Mouse (Mus musculus) myocyte (in vitro differentiated cells): ENCODE measurements around the gene Psg16. TPM values are rescaled to one million over a fixed set of nuclear protein-coding genes. Genes with fewer than 3 reads are reported as not detected.
A peak's percentile ranks its signal among the peaks of the same experiment; 100 is the strongest.

Source experiments
- H3K27me3 ChIP-seq: one replicate; pipeline ENCODE4 v1.6.1; 2011; ENCODE audit not compliant: control insufficient read depth, insufficient read depth, insufficient read length
- H3K36me3 ChIP-seq: one replicate; pipeline ENCODE4 v1.6.1; 2011; ENCODE audit not compliant: control insufficient read depth, insufficient read depth
- H3K4me2 ChIP-seq: one replicate; pipeline ENCODE4 v1.6.1; 2011; ENCODE audit warnings: low read depth, control low read depth
- H3K4me3 ChIP-seq: one replicate; pipeline ENCODE4 v1.5.1; 2011; ENCODE audit warnings: mild to moderate bottlenecking, control low read depth, moderate library complexity
- H3K79me2 ChIP-seq: one replicate; pipeline ENCODE4 v1.6.1; 2011; ENCODE audit not compliant: control insufficient read depth, insufficient read depth
- H3ac ChIP-seq: one replicate; pipeline ENCODE4 v1.6.1; 2011; ENCODE audit not compliant: control insufficient read depth, insufficient read length
- CEBPB ChIP-seq: IDR thresholded peaks from 2 replicates; pipeline ENCODE4 v1.6.1; 2011; ENCODE audit warnings: mild to moderate bottlenecking, moderate library complexity; ENCODE audit not compliant: poor library complexity, insufficient read depth, severe bottlenecking
- E2F4 ChIP-seq: IDR thresholded peaks from one replicate; pipeline ENCODE4 v1.6.1; 2011; ENCODE audit warnings: mild to moderate bottlenecking, control low read depth, moderate library complexity; ENCODE audit not compliant: insufficient read depth
- MAX ChIP-seq: IDR thresholded peaks from one replicate; pipeline ENCODE4 v1.6.1; 2011; ENCODE audit warnings: low read depth, mild to moderate bottlenecking, control low read depth
- MYOD1 ChIP-seq, 3 experiments: IDR thresholded peaks; one replicate each; pipeline ENCODE4 v1.6.1; 2011; ENCODE audit warnings: control low read depth in 2 of 3, low read depth in 2 of 3, mild to moderate bottlenecking in 2 of 3, moderate library complexity in 1 of 3; ENCODE audit not compliant: insufficient read length in 2 of 3, control insufficient read depth in 1 of 3
- MYOG ChIP-seq, 3 experiments: IDR thresholded peaks; one replicate each; pipeline ENCODE4 v1.6.1; 2011; ENCODE audit warnings: control low read depth in 2 of 3, low read depth in 2 of 3, mild to moderate bottlenecking in 2 of 3; ENCODE audit not compliant: insufficient read length in 2 of 3, control insufficient read depth in 1 of 3, insufficient read depth in 1 of 3
- POLR2A ChIP-seq: IDR thresholded peaks from one replicate; pipeline ENCODE4 v1.6.1; 2011; ENCODE audit warnings: low read depth, mild to moderate bottlenecking, control low read depth, moderate library complexity; ENCODE audit not compliant: insufficient read length
- POLR2AphosphoS2 ChIP-seq: IDR thresholded peaks from one replicate; pipeline ENCODE4 v1.6.1; 2011; ENCODE audit warnings: low read depth, control low read depth; ENCODE audit not compliant: insufficient read length
- REST ChIP-seq: IDR thresholded peaks from one replicate; pipeline ENCODE4 v1.6.1; 2011; ENCODE audit warnings: mild to moderate bottlenecking, control low read depth, moderate library complexity; ENCODE audit not compliant: insufficient read depth, insufficient read length
- SRF ChIP-seq: IDR thresholded peaks from one replicate; pipeline ENCODE4 v1.6.1; 2011; ENCODE audit warnings: low read depth; ENCODE audit not compliant: control insufficient read depth, insufficient read length
- TCF12 ChIP-seq: IDR thresholded peaks from one replicate; pipeline ENCODE4 v1.6.1; 2011; ENCODE audit warnings: mild to moderate bottlenecking, control low read depth; ENCODE audit not compliant: poor library complexity, insufficient read depth, severe bottlenecking
- TCF3 ChIP-seq: IDR thresholded peaks from one replicate; pipeline ENCODE4 v1.6.1; 2011; ENCODE audit warnings: low read depth, control low read depth; ENCODE audit not compliant: insufficient read length
- USF1 ChIP-seq: IDR thresholded peaks from one replicate; pipeline ENCODE4 v1.6.1; 2011; ENCODE audit warnings: low read depth, mild to moderate bottlenecking, control low read depth, moderate library complexity
- polyA plus RNA-seq: library from polyadenylated mRNA; unstranded; fragments of >200 nt; fragmentation: generic; extraction: Trizol; gene quantifications from one replicate; pipeline ENCODE4 v1.2.1, GENCODE M21; 2012; ENCODE audit warnings: missing spikeins

Psg16 gene
- polyA plus RNA-seq, 1 experiment, result not detected

DNA sequence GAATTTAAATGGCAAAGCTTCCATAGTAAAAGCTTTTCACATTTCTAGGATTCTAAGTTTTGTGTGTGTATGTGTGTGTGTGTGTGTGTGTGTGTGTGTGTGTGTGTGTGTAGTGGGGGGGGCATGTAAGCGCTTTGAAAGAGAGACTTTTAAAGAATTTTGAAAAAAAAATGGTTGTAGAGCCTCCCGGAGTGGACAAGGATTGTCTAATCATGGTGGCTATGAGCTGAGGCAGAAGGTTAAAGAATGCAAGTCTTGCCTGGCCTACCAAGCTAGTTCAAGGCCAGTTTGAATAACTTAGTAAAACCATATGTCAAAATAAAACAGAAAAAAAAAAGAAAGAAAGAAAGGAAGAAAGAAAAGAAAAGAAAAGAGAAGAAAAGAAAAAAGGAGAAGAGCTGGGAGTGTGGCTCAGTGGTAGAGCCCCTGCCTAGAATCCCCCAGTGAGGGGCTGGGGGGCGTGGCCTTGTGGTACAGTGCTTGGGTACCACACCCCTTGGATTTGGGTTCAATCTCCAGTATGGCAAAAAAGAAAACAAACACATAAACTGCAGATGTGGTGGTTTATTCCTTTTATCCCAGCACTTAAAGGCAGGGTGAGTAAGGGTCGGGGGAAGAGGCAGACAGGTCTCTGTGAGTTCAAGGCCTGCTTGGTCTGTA, 18.4 kb upstream of the Psg16 start:
- Histone ChIP-seq H3ac (no peak overlapping the region), H3K4me3 (no peak overlapping the region), H3K4me2 (no peak overlapping the region), H3K36me3 (no peaks in the 10 kb centered on the region), H3K79me2 (no peaks in the 10 kb centered on the region), H3K27me3 (no peaks in the 10 kb centered on the region)
- TF ChIP-seq MYOD1 (IDR thresholded peaks at IDR 0.05; ENCODE audit: control insufficient read depth in 1 of 3, insufficient read length in 2 of 3, low read depth in 2 of 3) (no peak), MYOG (IDR thresholded peaks at IDR 0.05; ENCODE audit: control insufficient read depth in 1 of 3, insufficient read depth in 1 of 3, insufficient read length in 2 of 3, low read depth in 2 of 3) (no peak), TCF3 (no peak), USF1 (no peak), E2F4 (no peak), SRF (no peak), CEBPB (no peak)

DNA sequence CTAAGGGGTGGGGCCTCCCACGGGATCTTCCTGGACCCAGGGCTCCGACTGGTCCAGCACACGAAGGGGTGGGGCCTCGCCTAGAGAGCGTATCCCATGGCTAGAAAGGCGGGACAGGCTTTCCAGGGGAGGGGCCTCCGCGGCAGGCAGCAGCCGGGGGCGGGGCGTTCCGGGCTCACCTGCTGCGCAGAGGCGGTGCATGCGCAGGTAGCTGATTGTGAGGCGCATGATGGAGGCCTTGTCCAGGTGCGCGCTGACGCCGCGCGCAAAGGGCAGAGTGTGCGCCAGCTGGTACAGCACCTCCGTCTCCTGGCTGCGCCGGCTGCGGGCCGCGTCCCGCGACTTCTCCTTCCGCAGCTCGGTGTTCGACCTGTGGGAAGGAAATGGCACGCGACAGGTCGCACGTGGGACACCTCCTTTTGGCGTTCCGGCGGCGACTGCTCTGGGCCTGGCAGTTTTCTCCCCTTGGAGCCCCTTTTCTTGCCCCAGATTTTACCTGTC, 17.7 kb upstream of the Psg16 start:
- Histone ChIP-seq H3K79me2 (no peaks in the 10 kb centered on the region), H3K4me3 (no peak overlapping the region), H3ac (no peak overlapping the region), H3K4me2 (no peak overlapping the region), H3K36me3 (no peaks in the 10 kb centered on the region), H3K27me3 (no peaks in the 10 kb centered on the region)
- no peak for TF ChIP-seq MAX
- no peak for TF ChIP-seq REST
- no peak for TF ChIP-seq TCF3
- no peak for TF ChIP-seq POLR2A
- TF ChIP-seq TCF12, result no peak
- TF ChIP-seq MYOG (IDR thresholded peaks at IDR 0.05; ENCODE audit: control insufficient read depth in 1 of 3, insufficient read depth in 1 of 3, insufficient read length in 2 of 3, low read depth in 2 of 3), result no peak
- TF ChIP-seq USF1, result no peak
- TF ChIP-seq SRF, result no peak
- TF ChIP-seq POLR2AphosphoS2, result no peak
- TF ChIP-seq MYOD1 (IDR thresholded peaks at IDR 0.05; ENCODE audit: control insufficient read depth in 1 of 3, insufficient read length in 2 of 3, low read depth in 2 of 3), result no peak
- TF ChIP-seq E2F4, result no peak
- no peak for TF ChIP-seq CEBPB

DNA sequence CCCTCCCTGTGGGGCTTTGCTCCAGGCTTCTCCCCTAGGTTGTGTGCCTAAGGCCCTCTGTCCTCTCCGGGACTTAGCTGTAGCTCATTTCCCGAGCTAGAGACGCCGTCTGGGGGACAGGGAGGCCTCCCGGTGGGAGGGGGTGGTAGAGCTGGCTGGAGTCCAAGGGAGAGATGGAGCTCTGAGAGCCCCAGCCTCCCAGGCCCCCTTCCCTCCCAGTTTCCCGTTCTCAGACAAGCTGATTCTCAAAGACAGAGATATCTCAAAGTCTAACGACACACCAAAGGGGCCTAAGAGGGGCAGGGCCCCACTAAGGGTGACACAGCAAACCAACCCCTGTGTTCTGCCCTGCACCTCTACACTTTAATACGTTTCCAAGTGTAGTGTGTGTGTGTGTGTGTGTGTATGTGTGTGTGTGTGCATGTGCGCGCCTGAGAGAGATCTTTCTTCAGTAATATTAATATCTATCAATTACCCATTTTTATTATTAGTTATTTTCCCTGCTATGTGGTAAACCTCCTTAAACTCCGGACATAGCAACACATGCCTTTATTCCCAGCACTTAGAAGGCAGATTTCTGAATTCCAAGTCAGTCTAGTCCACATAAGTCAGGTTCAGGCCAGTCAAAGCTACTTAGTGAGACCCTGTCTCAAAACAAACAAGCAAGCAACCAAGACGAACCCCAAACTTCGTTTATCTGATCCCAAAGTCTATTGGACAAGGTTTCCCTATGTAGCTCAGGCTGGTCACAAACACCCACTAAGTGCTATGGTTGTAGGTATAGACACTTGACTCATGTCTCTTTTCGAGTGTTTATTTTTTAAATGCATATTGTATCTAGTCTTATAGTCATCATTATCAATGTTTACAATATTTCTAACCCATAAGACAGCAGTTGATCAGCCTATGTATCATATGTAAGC, 17.0 kb upstream of the Psg16 start:
- no peak overlapping the region for H3K4me2 ChIP-seq
- no peak overlapping the region for H3ac ChIP-seq
- no peak overlapping the region for H3K4me3 ChIP-seq
- no peaks in the 10 kb centered on the region for H3K27me3 ChIP-seq
- H3K36me3 ChIP-seq, result no peaks in the 10 kb centered on the region
- H3K79me2 ChIP-seq, result no peaks in the 10 kb centered on the region
- no peak for TF ChIP-seq REST
- TF ChIP-seq MYOD1 (IDR thresholded peaks at IDR 0.05; ENCODE audit: control insufficient read depth in 1 of 3, insufficient read length in 2 of 3, low read depth in 2 of 3), result no peak
- no peak for TF ChIP-seq CEBPB
- TF ChIP-seq SRF, result no peak
- TF ChIP-seq POLR2AphosphoS2, result no peak
- TF ChIP-seq USF1, result no peak
- TF ChIP-seq POLR2A, result no peak
- no peak for TF ChIP-seq MAX
- TF ChIP-seq MYOG (IDR thresholded peaks at IDR 0.05; ENCODE audit: control insufficient read depth in 1 of 3, insufficient read depth in 1 of 3, insufficient read length in 2 of 3, low read depth in 2 of 3), result no peak
- no peak for TF ChIP-seq TCF12
- TF ChIP-seq TCF3, result no peak
- no peak for TF ChIP-seq E2F4

DNA sequence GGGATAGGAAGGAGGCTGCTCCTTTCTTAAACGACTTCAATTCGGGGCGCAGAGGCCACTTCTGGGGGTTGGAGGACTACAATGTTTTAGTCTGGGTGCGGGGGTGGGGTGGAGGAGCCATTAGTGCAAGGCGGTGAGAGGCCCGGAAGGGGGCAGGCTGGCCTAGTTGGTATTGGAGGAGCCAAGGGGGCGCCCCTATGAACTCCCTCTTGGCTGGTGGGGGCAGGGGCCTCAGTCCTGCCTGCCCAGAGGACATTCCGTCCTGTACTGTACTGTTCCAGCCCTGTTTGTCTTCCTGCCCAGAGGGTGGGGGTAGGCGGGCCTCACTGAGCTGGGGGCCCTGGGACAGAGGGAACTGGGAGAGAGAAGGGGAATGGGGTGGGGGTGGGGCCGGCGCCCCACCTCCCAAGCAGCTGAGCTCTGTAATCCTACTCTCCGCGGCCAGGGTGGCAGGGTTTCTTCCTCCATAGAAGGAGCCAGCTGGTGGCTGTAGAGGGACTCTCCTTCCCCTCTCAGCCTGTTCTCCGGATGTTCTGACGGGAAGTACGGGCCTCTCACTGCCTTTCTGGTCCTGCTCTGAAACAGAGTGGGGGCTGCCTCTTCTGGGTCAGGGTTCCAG, 15.7 kb upstream of the Psg16 start:
- Histone ChIP-seq H3K4me3 (no peak overlapping the region), H3K79me2 (no peaks in the 10 kb centered on the region), H3K4me2 (peak overlapping the region; percentile 21), H3K36me3 (no peaks in the 10 kb centered on the region), H3K27me3 (peaks cover 13% of the 10 kb centered on the region), H3ac (no peak overlapping the region)
- TF ChIP-seq REST, result no peak
- peak in 1 of 3 experiments; percentile 56 for TF ChIP-seq MYOG (IDR thresholded peaks at IDR 0.05; ENCODE audit: control insufficient read depth in 1 of 3, insufficient read depth in 1 of 3, insufficient read length in 2 of 3, low read depth in 2 of 3)
